Mouse (Mus musculus) hindbrain, embryonic 15.5 days (tissue): ENCODE results near the gene Rora. TPM values are rescaled to one million over a fixed set of nuclear protein-coding genes. Genes with fewer than 3 reads are reported as not detected.
A peak's percentile ranks its signal among the peaks of the same experiment; 100 is the strongest.

Experiments used
- ATAC-seq: fragments of 200-750 bp; cut with Nextera tagmentation; 2 replicates; pipeline ENCODE4 v1.8.0; 2017; ENCODE audit warnings: low read depth, moderate number of reproducible peaks, moderate TSS enrichment; ENCODE audit not compliant: low FRiP score
- H3K27ac ChIP-seq: fragments of 300-500 bp; sonication (generic); replicated peaks from 2 replicates; pipeline ENCODE4 v1.5.1; 2015; ENCODE audit warnings: mild to moderate bottlenecking, inconsistent platforms
- H3K27me3 ChIP-seq: fragments of 300-500 bp; sonication (generic); 2 replicates; pipeline ENCODE4 v1.6.1; 2015; ENCODE audit warnings: control low read depth, inconsistent platforms
- H3K36me3 ChIP-seq: fragments of 300-500 bp; sonication (generic); 2 replicates; pipeline ENCODE4 v1.6.1; 2015; ENCODE audit warnings: control low read depth, inconsistent platforms
- H3K4me1 ChIP-seq: fragments of 300-500 bp; sonication (generic); replicated peaks from 2 replicates; pipeline ENCODE4 v1.6.1; 2015; ENCODE audit warnings: control low read depth, inconsistent platforms
- H3K4me2 ChIP-seq: fragments of 300-500 bp; sonication (generic); 2 replicates; pipeline ENCODE4 v1.6.1; 2015; ENCODE audit warnings: moderate library complexity, mild to moderate bottlenecking, inconsistent platforms
- H3K4me3 ChIP-seq: fragments of 300-500 bp; sonication (generic); 2 replicates; pipeline ENCODE4 v1.5.1; 2015; ENCODE audit warnings: mild to moderate bottlenecking, inconsistent platforms
- H3K9ac ChIP-seq: fragments of 300-500 bp; sonication (generic); 2 replicates; pipeline ENCODE4 v1.6.1; 2015; ENCODE audit warnings: inconsistent platforms
- H3K9me3 ChIP-seq: fragments of 300-500 bp; sonication (generic); 2 replicates; pipeline ENCODE4 v1.6.1; 2016; ENCODE audit warnings: control low read depth, inconsistent platforms
- WGBS: fragments of 180-500 bp; shearing (Covaris S2); methylation state at CpG from one replicate; pipeline ENCODE4 v1.1.7; 2015; 5-methylcytosine and 5-hydroxymethylcytosine counted together
- polyA plus RNA-seq: library from polyadenylated mRNA; unstranded; fragments of >200 nt; fragmentation: Nextera tagmentation; extraction: Ambion mirVana; gene quantifications from 2 replicates; pipeline ENCODE4 v1.2.1, GENCODE M21; 2015

Rora gene
- polyA plus RNA-seq, 1 experiment from 2014 or later, result 48.5 TPM

DNA sequence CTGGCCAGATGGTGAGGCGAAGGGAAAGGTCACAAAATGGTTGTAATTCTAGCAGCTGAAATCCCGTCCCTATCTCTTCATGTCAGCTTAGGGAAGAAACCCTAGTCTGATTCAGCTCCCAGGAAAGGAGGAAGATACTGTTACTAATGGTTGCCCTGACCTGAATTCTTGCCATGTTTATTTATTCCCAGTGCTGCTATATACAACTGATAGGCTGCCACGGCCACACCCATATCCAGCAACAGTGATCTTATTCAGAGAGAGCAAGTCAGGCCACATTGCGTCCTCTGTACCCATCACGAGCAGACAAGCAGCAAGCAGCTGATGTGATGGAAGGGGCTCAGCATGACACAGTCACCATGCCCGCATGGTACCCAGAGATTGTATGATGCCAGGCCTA is 150.6 kb downstream of the Rora start:
- Histone ChIP-seq H3K36me3 (no peaks in the 10 kb centered on the region), H3K9me3 (no peaks in the 10 kb centered on the region)
- WGBS, result 77% methylated on average over 6 of the region's 6 CpGs

GRCm38 (mm10) chr9:68805776-68806175 is 152.2 kb downstream of the Rora start:
- Histone ChIP-seq H3K27ac (peak overlapping the region; percentile 25; the same call in 1 of the 2 replicates), H3K27me3 (no peaks in the 10 kb centered on the region), H3K4me1 (peaks cover 21% of the 10 kb centered on the region), H3K4me2 (no peak overlapping the region), H3K9ac (no peak overlapping the region), H3K36me3 (no peaks in the 10 kb centered on the region), H3K9me3 (no peaks in the 10 kb centered on the region), H3K4me3 (no peak overlapping the region)
- 57% methylated on average over 5 of the region's 5 CpGs for WGBS
- ATAC-seq, result 0 out of 2 replicates have a peak, but pooled peaks have one; percentile 11

More for the DNA sequence above, 150.6 kb downstream of the Rora start:
- H3K27me3 ChIP-seq, result no peaks in the 10 kb centered on the region
- ATAC-seq, result no peak
- no peak overlapping the region for H3K4me2 ChIP-seq
- no peak overlapping the region for H3K4me3 ChIP-seq
- no peak overlapping the region for H3K27ac ChIP-seq
- H3K4me1 ChIP-seq, result peaks cover 18% of the 10 kb centered on the region
- H3K9ac ChIP-seq, result no peak overlapping the region

- Histone ChIP-seq H3K4me3 (no peak overlapping the region), H3K9ac (no peak overlapping the region), H3K9me3 (no peaks in the 10 kb centered on the region), H3K27me3 (no peaks in the 10 kb centered on the region), H3K4me2 (no peak overlapping the region), H3K36me3 (no peaks in the 10 kb centered on the region), H3K27ac (no peak overlapping the region), H3K4me1 (peaks cover 21% of the 10 kb centered on the region)
- ATAC-seq, result no peak
- 96% methylated on average over 2 of the region's 2 CpGs for WGBS
Observed at GRCm38 (mm10) chr9:68807735-68808134, 154.1 kb downstream of the Rora start.

DNA sequence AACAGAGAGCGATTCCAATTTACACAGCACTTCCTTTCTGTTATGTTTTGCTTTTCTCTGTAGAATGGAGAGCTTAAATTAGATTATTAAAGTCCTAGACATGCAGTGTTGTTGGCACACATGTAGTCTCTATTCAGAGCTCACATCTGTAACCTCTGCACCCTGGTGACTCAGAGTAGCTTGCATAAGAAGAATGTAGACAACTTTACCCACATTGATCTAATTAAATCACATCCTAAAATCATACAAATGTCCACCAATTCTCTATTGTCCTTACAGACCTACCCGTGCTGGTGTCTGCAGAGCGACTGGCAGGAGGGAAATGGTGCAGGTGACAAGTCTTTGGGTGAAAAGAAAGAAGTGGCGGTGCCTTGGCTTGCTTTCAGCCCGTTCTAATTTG is 155.9 kb downstream of the Rora start:
- H3K9ac ChIP-seq, result no peak overlapping the region
- H3K4me3 ChIP-seq, result no peak overlapping the region
- no peak for ATAC-seq
- no peak overlapping the region for H3K27ac ChIP-seq
- H3K36me3 ChIP-seq, result no peaks in the 10 kb centered on the region
- 0 out of 2 replicates have a peak, but pooled peaks cover 13% of the 10 kb centered on the region for H3K4me1 ChIP-seq
- H3K4me2 ChIP-seq, result no peak overlapping the region
- H3K27me3 ChIP-seq, result no peaks in the 10 kb centered on the region
- WGBS, result 71% methylated on average over 5 of the region's 5 CpGs
- no peaks in the 10 kb centered on the region for H3K9me3 ChIP-seq

- 0 out of 2 replicates have a peak, but pooled peaks cover under 1% of the 10 kb centered on the region for H3K4me1 ChIP-seq
- 88% methylated on average over 1 of the region's 1 CpGs for WGBS
- H3K4me2 ChIP-seq, result no peak overlapping the region
- no peak overlapping the region for H3K9ac ChIP-seq
- H3K27ac ChIP-seq, result no peak overlapping the region
- no peak overlapping the region for H3K4me3 ChIP-seq
- ATAC-seq, result no peak
- H3K36me3 ChIP-seq, result no peaks in the 10 kb centered on the region
- no peaks in the 10 kb centered on the region for H3K9me3 ChIP-seq
- no peaks in the 10 kb centered on the region for H3K27me3 ChIP-seq
Observed at GRCm38 (mm10) chr9:68814723-68815122, 161.1 kb downstream of the Rora start.

DNA sequence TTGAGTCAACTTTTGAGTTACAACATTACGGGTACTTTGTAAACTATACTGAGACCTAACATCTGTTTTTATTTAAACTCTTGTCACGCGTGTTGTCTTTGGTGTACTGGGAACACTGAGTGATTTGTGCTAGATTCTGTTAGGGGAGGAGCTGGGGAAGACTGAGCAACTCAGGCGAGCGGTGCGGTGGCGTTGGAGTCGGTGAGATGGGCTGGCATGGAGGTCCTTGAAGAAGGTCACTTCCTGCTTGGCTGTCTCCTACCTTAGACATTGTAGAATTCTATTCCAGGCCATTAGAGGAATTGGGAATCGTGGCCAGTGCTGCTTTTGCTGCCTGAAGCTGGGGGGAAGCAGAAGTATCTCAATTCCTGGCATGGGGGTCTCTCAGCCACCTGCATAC is 162.3 kb downstream of the Rora start:
- ATAC-seq, result no peak
- WGBS, result 92% methylated on average over 9 of the region's 9 CpGs

DNA sequence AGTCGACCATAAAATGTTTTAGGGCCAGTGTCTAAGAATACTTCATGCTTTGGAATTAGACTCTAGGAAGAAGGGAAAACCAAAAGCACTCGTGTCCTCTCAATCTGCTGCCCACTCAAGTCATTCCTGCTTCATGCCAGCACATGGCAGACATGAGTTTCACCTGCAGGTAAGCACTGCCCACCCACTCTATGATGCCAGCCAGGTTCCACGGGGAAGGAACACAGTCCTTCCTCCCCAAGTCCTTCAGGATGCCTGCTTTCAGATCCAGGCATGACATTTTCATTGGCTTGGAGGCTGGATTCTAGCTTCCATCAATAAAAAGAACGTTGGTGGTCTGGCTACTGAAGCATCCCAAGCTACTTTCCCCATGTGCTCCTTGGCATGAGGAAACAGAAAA is 166.4 kb downstream of the Rora start:
- Histone ChIP-seq H3K9me3 (no peaks in the 10 kb centered on the region), H3K27ac (no peak overlapping the region), H3K36me3 (no peaks in the 10 kb centered on the region), H3K9ac (no peak overlapping the region), H3K4me2 (no peak overlapping the region), H3K4me3 (no peak overlapping the region), H3K27me3 (no peaks in the 10 kb centered on the region), H3K4me1 (peaks cover 5% of the 10 kb centered on the region)
- ATAC-seq, result no peak
- WGBS, result 82% methylated on average over 4 of the region's 4 CpGs

More for the DNA sequence above, 162.3 kb downstream of the Rora start:
- Histone ChIP-seq H3K9ac (no peak overlapping the region), H3K4me3 (no peak overlapping the region), H3K4me1 (peaks cover 5% of the 10 kb centered on the region), H3K9me3 (no peaks in the 10 kb centered on the region), H3K4me2 (no peak overlapping the region), H3K27ac (no peak overlapping the region), H3K27me3 (no peaks in the 10 kb centered on the region), H3K36me3 (no peaks in the 10 kb centered on the region)

- 0 out of 2 replicates have a peak, but pooled peaks have one; percentile 30 for ATAC-seq
- Histone ChIP-seq H3K4me2 (no peak overlapping the region), H3K36me3 (no peaks in the 10 kb centered on the region), H3K27me3 (no peaks in the 10 kb centered on the region), H3K4me1 (peaks cover 5% of the 10 kb centered on the region), H3K9ac (no peak overlapping the region), H3K27ac (no peak overlapping the region), H3K9me3 (no peaks in the 10 kb centered on the region), H3K4me3 (no peak overlapping the region)
Observed at GRCm38 (mm10) chr9:68820478-68820877, 166.9 kb downstream of the Rora start.

GRCm38 (mm10) chr9:68821388-68821787 is 167.8 kb downstream of the Rora start:
- H3K27me3 ChIP-seq, result no peaks in the 10 kb centered on the region
- H3K4me1 ChIP-seq, result peaks cover 5% of the 10 kb centered on the region
- H3K9me3 ChIP-seq, result no peaks in the 10 kb centered on the region
- H3K36me3 ChIP-seq, result no peaks in the 10 kb centered on the region
- 72% methylated on average over 1 of the region's 1 CpGs for WGBS
- H3K9ac ChIP-seq, result no peak overlapping the region
- H3K4me3 ChIP-seq, result no peak overlapping the region
- no peak overlapping the region for H3K4me2 ChIP-seq
- ATAC-seq, result no peak
- H3K27ac ChIP-seq, result no peak overlapping the region

DNA sequence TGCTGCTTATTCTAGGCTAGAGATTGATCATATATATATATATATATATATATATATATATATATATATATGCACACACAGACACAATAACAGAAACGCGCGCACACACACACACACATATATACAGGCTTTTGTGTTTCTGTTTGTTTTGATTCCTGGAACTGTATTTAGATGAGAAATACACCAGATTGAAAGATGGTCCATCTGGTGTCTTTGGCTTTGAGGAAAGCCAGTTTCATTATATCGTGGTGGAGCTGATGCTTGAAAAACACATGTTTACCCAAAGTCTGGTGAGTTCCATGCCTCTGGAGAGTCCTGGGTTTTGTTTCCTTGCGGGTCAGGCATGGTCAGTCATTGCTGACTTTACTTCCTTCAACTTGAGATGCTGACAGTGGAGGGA is 169.7 kb downstream of the Rora start:
- Histone ChIP-seq H3K4me1 (peaks cover 5% of the 10 kb centered on the region), H3K9ac (no peak overlapping the region), H3K27me3 (no peaks in the 10 kb centered on the region), H3K36me3 (no peaks in the 10 kb centered on the region), H3K4me3 (no peak overlapping the region), H3K27ac (no peak overlapping the region), H3K4me2 (no peak overlapping the region), H3K9me3 (no peaks in the 10 kb centered on the region)
- WGBS, result 94% methylated on average over 5 of the region's 5 CpGs
- no peak for ATAC-seq

DNA sequence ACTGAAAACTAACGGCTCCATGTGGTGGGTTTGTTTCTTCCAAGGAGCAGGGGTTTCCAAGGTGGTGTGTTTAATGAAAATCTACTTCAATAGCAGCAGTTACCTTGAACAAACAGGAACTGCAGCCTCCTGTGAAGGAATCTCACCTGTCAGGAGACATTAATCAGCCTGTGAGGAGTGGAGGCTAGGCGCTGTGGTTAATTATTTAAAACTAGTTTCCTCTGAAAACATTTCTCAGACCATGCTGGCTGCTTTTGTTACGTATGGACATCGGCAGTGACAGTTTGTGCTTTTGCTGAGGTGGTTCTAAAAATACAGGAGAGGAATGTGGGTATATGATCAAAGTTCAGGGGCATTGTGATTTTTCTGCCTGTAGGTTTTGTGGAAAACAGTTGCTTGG is 171.5 kb downstream of the Rora start:
- H3K27ac ChIP-seq, result no peak overlapping the region
- 76% methylated on average over 4 of the region's 4 CpGs for WGBS
- ATAC-seq, result no peak

DNA sequence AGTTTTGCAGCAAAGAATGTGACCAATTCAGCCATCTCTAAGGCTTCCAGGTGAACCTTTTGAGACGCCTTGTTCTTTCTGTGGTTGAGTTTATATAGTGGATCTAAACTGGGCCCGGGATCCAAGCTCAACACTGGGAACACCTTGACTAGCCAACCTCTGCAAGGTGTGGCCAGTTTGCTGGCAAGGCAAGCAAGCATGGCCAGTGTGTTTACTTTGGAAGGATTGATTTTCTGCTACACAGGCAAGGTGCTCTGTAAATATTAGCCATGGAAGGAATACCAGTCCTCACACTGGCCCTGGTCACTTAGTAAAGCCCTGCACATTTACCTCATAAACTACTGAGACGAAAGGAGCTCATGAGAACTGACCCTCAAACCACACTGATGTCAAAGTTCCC is 172.3 kb downstream of the Rora start:
- H3K36me3 ChIP-seq, result no peaks in the 10 kb centered on the region
- no peak overlapping the region for H3K4me2 ChIP-seq
- H3K9ac ChIP-seq, result no peak overlapping the region
- H3K4me3 ChIP-seq, result no peak overlapping the region
- no peaks in the 10 kb centered on the region for H3K27me3 ChIP-seq
- no peak for ATAC-seq
- whole genome bisulfite sequencing, result 96% methylated on average over 3 of the region's 3 CpGs
- no peaks in the 10 kb centered on the region for H3K9me3 ChIP-seq
- H3K4me1 ChIP-seq, result no peaks in the 10 kb centered on the region
- no peak overlapping the region for H3K27ac ChIP-seq

More for the DNA sequence above, 171.5 kb downstream of the Rora start:
- no peaks in the 10 kb centered on the region for H3K27me3 ChIP-seq
- no peaks in the 10 kb centered on the region for H3K9me3 ChIP-seq
- H3K4me2 ChIP-seq, result no peak overlapping the region
- H3K36me3 ChIP-seq, result no peaks in the 10 kb centered on the region
- peaks cover 5% of the 10 kb centered on the region for H3K4me1 ChIP-seq
- no peak overlapping the region for H3K9ac ChIP-seq
- no peak overlapping the region for H3K4me3 ChIP-seq

- no peak overlapping the region for H3K4me3 ChIP-seq
- no peak overlapping the region for H3K9ac ChIP-seq
- 81% methylated on average over 3 of the region's 3 CpGs for WGBS
- H3K4me1 ChIP-seq, result no peaks in the 10 kb centered on the region
- no peaks in the 10 kb centered on the region for H3K36me3 ChIP-seq
- no peak overlapping the region for H3K4me2 ChIP-seq
- no peaks in the 10 kb centered on the region for H3K9me3 ChIP-seq
- no peak for ATAC-seq
- H3K27ac ChIP-seq, result no peak overlapping the region
- H3K27me3 ChIP-seq, result no peaks in the 10 kb centered on the region
Observed at GRCm38 (mm10) chr9:68827441-68827840, 173.9 kb downstream of the Rora start.
